Mouse (Mus musculus): ENCODE results near the gene Fbxl19. TPM values are rescaled to one million over a fixed set of nuclear protein-coding genes. Genes with fewer than 3 reads are reported as not detected.
"Not testable (repeated sequence)": the region's sequence is repeated elsewhere in the genome, so short reads cannot be mapped to it uniquely, and the experiment has no call there.

Gene Fbxl19
- total RNA-seq, 4 experiments from 2014 or later = 52.2 to 65.5 (median 56.3) TPM

DNA sequence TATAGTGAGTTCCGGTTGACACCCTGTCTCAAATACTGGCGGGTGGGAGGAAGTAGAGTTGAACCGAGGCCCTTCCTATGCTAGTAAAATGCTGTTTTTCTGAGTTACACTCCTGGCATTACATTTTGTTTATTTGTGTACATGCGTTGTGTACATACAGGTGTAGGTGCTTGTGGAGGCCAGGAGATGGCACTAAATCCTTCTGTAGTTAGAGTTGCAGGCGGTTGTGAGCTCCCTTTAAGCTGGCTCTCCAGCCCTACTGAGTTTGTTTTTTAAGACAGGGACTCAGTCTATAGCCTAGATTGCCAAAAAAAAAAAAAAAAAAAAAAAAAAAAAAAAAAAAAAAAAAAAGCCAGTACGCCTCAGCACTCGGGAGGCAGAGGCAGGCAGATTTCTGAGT is 16.4 kb upstream of the Fbxl19 start:
- no peak for DNase-seq (ENCODE audit: low spot score in 2 of 2)

DNA sequence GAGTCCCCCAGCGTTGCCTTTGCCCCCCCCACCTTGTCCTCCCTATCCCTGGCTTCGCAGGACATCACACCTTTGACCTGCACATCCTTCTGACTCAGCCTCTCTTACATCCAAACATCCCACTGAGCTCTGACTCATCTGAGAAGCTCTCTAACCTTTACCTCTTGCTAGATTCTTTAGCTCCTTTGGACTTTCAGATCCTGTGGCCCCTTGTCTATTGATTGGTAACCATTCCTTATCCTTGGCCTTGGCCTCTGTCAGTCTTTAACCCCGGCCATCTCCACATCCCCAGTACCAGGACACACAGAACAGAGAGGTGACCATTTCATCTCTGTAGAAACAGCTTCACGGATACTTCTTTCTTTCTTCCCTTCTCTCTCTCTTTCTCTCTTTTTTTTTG is 14.2 kb upstream of the Fbxl19 start:
- DNase-seq (ENCODE audit: low spot score in 2 of 2) = no peak

DNA sequence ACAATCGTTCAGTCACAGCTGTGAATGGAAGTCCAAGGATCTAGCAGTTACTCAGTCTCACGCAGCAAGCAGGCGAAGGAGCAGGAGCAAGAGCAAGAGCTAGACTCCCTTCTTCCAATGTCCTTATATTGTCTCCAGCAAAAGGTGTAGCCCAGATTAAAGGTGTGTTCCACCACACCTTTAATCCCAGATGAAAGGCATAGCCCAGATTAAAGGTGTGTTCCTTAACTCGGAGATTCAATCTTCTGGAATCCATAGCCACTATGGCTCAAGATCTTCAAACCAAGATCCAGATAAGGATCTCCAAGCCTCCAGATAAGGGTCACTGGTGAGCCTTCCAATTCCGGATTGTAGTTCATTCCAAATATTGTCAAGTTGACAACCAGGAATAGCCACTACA is 12.3 kb upstream of the Fbxl19 start, which contains the start of gene Ctf2:
Ctf2 (minus strand) TSS at position 101 of the 400 bp plus-strand sequence.
- DNase-seq (ENCODE audit: low spot score in 2 of 2) = not testable (repeated sequence)

DNA sequence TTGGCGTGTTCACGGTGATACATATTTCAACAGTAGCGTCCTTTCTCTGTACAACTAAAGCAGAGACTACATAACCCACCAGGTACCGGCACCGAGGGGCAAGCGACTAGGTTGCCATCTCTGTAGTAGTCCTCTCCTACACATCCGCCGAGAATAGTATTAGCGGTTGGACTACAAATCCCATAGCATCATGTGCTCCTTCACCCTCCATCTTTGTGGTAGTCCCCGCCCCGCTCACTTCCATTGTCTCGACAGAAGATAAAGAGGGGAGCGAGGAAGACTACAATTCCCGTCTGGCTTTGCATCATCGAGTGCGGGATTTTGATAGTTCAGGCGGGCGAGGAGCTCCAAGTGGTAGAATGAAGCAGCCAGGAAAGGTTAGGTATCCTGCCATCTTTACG is 908 bp downstream of the Fbxl19 start:
- peak; percentile 95 to 98 for DNase-seq (ENCODE audit: low spot score in 2 of 2)

- DNase-seq (ENCODE audit: low spot score in 2 of 2) = peak; percentile 99
These were observed 1.5 kb downstream of the Fbxl19 start for GRCm38 (mm10) chr7:127745652-127746493.

DNA sequence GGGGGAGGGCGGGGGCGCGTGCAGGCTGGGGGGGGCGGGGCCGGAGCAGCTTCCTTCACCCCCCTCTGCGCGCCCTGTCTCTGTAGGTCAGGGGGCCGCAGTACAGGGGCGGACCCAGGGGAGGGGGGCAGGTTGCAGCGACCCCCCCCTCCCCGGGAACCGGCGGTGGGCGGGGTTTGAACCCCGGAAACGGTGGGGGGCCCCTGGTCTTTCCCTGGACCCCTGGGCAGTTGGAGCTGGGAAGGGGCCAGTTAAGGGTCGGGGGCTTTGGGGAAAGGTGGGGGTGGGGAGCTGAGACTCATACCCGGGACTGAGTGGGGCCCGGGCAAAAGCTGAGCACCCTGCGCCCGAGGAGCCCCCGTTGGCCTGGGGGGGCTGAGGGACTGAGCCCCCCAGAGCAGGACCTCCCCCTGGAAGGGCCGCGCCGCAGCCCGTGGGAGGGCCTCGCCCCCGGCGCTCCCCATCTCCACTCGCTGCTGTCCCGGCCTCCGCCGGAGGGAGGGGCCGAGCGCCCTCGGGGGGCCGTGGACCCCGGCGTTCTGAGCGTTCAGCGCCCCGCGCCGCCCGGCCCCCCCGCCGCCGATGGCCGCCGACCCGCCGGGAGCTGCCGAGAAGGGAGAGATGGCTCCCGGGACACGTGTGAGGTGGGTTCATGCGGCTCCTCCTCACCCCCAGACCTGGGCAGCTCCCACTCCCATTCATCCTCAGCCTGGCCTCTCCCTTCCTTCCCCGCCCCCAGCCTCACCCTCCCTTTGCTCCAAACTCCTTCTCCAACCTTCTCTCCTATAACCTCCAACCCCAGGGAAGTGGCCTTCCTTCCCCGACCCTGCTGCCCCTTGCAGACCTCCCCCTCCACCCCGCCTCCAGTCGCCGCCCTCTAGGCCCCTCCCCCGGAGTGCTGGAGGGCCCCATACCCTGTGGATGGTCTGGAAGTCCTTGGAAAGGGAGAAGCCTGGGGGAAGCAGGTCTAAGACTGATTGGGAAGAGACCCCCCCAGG is 2.5 kb downstream of the Fbxl19 start:
- DNase-seq (ENCODE audit: low spot score in 2 of 2) = no peak

DNA sequence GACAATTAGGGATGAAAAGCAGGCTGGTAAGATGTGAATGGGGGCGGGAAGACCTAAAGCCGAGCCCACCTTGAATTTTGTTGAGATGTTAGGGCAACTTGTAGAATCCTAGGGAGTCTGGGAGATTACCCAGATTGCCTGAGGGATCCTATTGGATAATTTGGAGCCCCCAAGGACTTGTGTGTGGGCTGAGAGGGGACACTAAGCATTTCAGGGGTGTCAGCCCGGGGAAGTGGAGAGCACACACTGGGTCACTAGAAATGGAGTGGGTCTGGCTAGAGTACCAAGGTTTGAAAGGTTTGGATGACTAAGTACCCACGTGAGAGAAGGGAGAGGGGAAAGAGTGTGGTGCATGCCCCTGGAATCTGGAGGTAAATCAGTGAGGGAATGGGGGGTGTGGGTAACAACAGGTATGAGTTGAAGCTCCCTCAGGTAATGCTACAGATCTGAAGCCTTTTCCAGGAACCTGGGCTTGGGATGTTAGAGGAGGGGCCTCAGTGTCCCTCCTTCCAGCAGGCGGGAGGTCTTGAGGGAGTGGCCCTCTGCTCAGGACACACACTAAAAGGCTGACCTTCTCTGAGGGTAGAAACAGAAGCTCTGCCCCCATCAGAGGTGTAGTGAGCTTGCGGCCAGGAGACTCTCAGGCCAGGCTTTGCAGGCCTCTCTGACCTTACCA is 3.4 kb downstream of the Fbxl19 start:
- DNase-seq (ENCODE audit: low spot score in 2 of 2) = no peak

- DNase-seq (ENCODE audit: low spot score in 2 of 2) = no peak
These were observed 3.9 kb downstream of the Fbxl19 start for GRCm38 (mm10) chr7:127748235-127748560.

DNA sequence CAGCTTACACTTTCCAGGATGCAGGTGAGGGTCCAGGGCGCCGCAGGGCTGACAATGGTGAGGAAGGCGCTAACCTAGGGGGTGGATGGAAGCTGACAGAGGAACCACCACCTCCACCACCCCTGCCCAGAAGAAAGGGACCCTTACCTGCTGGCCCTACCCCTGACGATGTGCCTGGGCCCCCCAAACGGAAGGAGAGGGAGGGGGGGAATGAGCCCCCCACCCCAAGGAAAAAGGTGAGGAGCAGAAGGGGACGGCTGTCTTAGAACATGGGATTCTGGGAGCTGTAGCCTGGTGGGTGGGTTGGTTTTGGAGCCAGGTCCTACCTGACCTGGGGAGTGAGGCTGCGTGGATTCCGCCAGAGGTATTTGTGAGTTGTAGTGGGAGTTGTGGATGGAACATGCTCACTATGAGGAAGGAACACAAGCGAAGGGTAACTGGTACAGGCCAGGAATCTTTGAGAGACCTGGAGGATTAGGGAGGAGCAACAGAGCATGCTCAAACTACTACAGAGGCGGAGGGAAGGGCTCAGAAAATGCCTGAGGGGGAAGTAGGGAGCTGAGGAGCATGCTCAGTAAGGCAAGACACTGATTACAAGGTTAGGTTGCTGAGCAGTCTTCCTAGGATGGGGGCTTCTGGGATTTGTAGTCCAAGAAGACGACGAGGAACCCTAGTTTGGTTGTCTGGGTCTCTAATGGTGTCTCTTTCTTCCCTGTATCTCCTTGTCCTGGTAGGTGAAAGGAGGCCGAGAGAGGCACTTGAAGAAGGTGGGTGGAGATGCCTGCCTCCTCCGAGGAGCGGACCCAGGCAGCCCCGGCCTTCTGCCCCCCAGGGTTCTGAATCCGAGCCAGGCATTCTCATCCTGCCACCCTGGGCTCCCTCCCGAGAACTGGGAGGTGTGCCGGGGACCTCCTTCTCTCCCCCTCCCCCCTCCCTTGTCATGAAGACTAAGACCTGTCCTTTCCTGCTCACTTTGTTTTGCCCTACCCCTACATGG is 6.1 kb downstream of the Fbxl19 start:
- no peak for DNase-seq (ENCODE audit: low spot score in 2 of 2)

GRCm38 (mm10) chr7:127751619-127752018 is 7.3 kb downstream of the Fbxl19 start:
- DNase-seq (ENCODE audit: low spot score in 2 of 2) = no peak

DNA sequence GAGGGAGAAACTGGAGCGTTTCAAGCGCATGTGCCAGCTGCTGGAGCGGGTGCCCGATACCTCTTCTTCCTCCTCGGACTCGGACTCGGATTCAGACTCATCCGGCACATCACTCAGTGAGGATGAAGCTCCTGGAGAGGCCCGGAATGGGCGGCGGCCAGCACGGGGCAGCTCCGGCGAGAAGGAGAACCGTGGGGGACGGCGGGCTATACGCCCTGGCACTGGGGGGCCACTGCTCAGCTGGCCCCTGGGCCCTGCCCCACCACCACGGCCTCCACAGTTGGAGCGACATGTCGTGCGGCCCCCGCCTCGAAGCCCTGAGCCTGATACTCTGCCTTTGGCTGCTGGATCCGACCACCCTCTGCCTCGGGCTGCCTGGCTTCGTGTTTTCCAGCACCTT is 7.7 kb downstream of the Fbxl19 start:
- no peak for DNase-seq (ENCODE audit: low spot score in 2 of 2)

- no peak for DNase-seq (ENCODE audit: low spot score in 2 of 2)
These were observed 8.8 kb downstream of the Fbxl19 start for GRCm38 (mm10) chr7:127753158-127753557.

- no peak for DNase-seq (ENCODE audit: low spot score in 2 of 2)
These were observed 9.4 kb downstream of the Fbxl19 start for GRCm38 (mm10) chr7:127753741-127754140.

DNA sequence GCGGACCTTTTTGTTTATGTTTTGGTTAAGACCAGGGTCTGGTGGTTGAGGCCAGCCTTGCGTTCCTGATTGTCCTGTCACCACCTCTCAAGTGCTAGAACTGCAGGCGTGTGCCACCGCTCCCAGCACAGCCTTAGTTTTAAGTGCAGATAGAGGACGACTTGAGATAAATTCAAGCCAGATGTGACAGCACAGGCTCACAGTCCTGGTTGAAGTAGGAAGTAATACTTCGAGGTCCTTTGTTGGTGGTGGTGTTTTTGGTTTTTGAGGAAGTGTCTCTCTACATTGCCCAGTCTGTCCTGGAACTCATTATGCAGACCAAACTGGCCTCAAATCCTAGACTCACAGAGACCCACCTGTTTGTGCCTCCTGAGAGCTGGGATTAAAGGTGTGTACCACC is 15.4 kb downstream of the Fbxl19 start:
- DNase-seq (ENCODE audit: low spot score in 2 of 2) = no peak

GRCm38 (mm10) chr7:127760478-127760877 is 16.1 kb downstream of the Fbxl19 start:
- DNase-seq (ENCODE audit: low spot score in 2 of 2) = no peak

DNA sequence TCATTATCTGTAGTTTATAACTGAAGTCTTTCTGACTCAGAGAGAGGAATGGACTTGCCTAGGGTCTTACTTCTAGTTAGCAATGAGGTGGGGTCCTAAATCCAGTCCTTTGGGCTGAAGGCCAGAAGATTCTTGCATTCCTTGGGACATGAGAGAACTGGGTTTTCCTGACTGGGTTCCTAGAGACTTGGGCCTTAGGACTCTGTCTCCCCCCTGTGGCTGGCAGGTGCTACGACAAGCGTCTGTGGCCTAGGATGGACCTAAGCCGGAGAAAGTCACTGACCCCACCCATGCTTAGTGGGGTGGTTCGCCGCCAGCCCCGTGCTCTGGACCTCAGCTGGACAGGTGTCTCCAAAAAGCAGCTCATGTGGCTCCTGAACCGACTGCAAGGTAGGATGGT is 16.7 kb downstream of the Fbxl19 start:
- DNase-seq (ENCODE audit: low spot score in 2 of 2) = no peak

GRCm38 (mm10) chr7:127763642-127764041 is 19.3 kb downstream of the Fbxl19 start:
- no peak for DNase-seq (ENCODE audit: low spot score in 2 of 2)

GRCm38 (mm10) chr7:127765756-127766155 is 21.4 kb downstream of the Fbxl19 start:
- no peak for DNase-seq (ENCODE audit: low spot score in 2 of 2)

DNA sequence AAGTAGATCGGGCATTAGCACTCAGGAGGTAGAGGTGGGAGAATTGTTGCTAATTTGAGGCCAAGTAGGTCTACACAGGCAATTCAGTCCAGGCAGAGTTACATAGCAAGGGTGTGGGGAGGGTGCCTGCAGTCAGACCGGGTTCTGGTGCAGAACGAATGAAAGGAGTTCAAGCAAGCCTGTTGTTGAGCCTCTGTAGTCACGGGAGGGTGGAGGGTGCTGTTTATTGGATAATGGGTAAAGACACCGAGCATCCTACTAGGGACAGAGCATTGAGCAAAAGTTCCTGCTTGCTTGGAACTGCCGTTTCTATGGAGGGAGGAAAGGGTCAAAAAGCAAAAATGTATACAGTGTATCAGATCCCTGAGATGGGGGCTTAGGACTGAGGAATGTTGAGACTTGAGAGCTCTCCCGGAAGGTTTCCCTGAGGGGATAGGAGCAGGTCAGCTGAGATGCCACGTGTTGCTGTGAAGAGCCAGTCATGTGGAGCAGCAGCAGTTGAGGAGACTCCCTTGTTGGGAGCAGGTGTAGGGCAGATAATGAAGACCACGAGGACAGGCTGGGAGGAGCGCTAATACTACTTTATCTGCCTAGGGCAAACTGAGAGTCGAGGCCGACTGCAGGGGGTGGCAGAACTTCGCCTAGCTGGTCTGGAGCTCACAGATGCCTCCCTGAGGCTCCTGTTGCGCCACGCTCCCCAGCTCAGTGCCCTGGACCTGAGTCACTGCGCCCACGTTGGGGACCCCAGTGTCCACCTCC is 22.7 kb downstream of the Fbxl19 start:
- DNase-seq (ENCODE audit: low spot score in 2 of 2) = no peak

Data from layer of hippocampus, adult 8-10 months (tissue).